Mouse (Mus musculus) myocyte (in vitro differentiated cells): ENCODE measurements around the gene Plcb1.

ENCODE experiments used
- CEBPB ChIP-seq: IDR thresholded peaks from 2 replicates; pipeline ENCODE4 v1.6.1; 2011; ENCODE audit warnings: mild to moderate bottlenecking, moderate library complexity; ENCODE audit not compliant: poor library complexity, insufficient read depth, severe bottlenecking
- E2F4 ChIP-seq: IDR thresholded peaks from one replicate; pipeline ENCODE4 v1.6.1; 2011; ENCODE audit warnings: mild to moderate bottlenecking, control low read depth, moderate library complexity; ENCODE audit not compliant: insufficient read depth
- MAX ChIP-seq: IDR thresholded peaks from one replicate; pipeline ENCODE4 v1.6.1; 2011; ENCODE audit warnings: low read depth, mild to moderate bottlenecking, control low read depth
- MYOD1 ChIP-seq, 3 experiments: IDR thresholded peaks; one replicate each; pipeline ENCODE4 v1.6.1; 2011; ENCODE audit warnings: control low read depth in 2 of 3, low read depth in 2 of 3, mild to moderate bottlenecking in 2 of 3, moderate library complexity in 1 of 3; ENCODE audit not compliant: insufficient read length in 2 of 3, control insufficient read depth in 1 of 3
- MYOG ChIP-seq, 3 experiments: IDR thresholded peaks; one replicate each; pipeline ENCODE4 v1.6.1; 2011; ENCODE audit warnings: control low read depth in 2 of 3, low read depth in 2 of 3, mild to moderate bottlenecking in 2 of 3; ENCODE audit not compliant: insufficient read length in 2 of 3, control insufficient read depth in 1 of 3, insufficient read depth in 1 of 3
- POLR2A ChIP-seq: IDR thresholded peaks from one replicate; pipeline ENCODE4 v1.6.1; 2011; ENCODE audit warnings: low read depth, mild to moderate bottlenecking, control low read depth, moderate library complexity; ENCODE audit not compliant: insufficient read length
- POLR2AphosphoS2 ChIP-seq: IDR thresholded peaks from one replicate; pipeline ENCODE4 v1.6.1; 2011; ENCODE audit warnings: low read depth, control low read depth; ENCODE audit not compliant: insufficient read length
- REST ChIP-seq: IDR thresholded peaks from one replicate; pipeline ENCODE4 v1.6.1; 2011; ENCODE audit warnings: mild to moderate bottlenecking, control low read depth, moderate library complexity; ENCODE audit not compliant: insufficient read depth, insufficient read length
- SRF ChIP-seq: IDR thresholded peaks from one replicate; pipeline ENCODE4 v1.6.1; 2011; ENCODE audit warnings: low read depth; ENCODE audit not compliant: control insufficient read depth, insufficient read length
- TCF12 ChIP-seq: IDR thresholded peaks from one replicate; pipeline ENCODE4 v1.6.1; 2011; ENCODE audit warnings: mild to moderate bottlenecking, control low read depth; ENCODE audit not compliant: poor library complexity, insufficient read depth, severe bottlenecking
- USF1 ChIP-seq: IDR thresholded peaks from one replicate; pipeline ENCODE4 v1.6.1; 2011; ENCODE audit warnings: low read depth, mild to moderate bottlenecking, control low read depth, moderate library complexity

- TF ChIP-seq CEBPB (no peak), USF1 (no peak), MYOD1 (IDR thresholded peaks at IDR 0.05; ENCODE audit: control insufficient read depth in 1 of 3, insufficient read length in 2 of 3, low read depth in 2 of 3) (no peak), POLR2A (no peak), MAX (no peak), POLR2AphosphoS2 (no peak), TCF12 (no peak), MYOG (IDR thresholded peaks at IDR 0.05; ENCODE audit: control insufficient read depth in 1 of 3, insufficient read depth in 1 of 3, insufficient read length in 2 of 3, low read depth in 2 of 3) (no peak), E2F4 (no peak), REST (no peak), SRF (no peak)
Observed at GRCm38 (mm10) chr2:135300480-135300879, 514.6 kb downstream of the Plcb1 start.
